Comparison of ENCODE assay signal across 24 mouse cellular contexts in the genomic region with DNA sequence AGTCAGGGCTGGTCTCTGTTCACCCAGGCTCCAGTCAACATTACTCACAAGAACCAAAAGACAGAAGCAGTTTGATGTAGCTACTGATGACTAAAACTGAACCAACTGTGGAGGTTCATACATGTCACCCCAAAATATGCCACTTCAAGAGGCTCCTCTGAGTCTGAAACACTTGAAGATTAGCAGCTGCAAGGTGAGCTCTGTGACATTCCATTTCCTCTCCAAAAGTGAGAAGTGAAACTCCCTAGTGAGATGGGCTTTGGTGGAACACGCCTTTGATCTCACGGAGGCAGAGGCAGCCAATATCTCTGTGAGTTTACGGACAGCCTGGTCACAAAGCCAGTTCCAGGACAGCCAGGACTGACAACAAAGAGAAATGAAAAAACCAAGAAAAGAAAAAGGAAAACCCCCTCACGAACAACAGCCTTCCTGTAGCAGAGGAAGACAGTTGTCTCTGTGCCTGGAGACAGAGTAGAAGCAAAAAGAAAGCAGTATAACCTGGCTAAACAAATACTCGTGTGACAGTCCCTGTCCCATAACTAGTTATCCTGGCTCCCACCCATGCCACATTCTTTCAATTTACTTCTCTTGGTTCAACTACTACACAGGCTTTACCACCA. TPM values are rescaled to one million over a fixed set of nuclear protein-coding genes. Genes with fewer than 3 reads are reported as not detected.
DNase-seq lines count a peak whose midpoint lies in the region; ATAC-seq and TF ChIP-seq lines count a peak whose summit lies in the region.
"Had no signal": no experiment of that assay in that cellular context is flagged by ENCODE, and none has a peak within 500 bp of the region (broad histone marks: within the 10 kb centered on the region; RNA-seq: fewer than 3 reads in every experiment).

No protein-coding gene starts in this region.

- no peak overlapping the region for H3K27ac ChIP-seq in forebrain, embryonic 11.5 days (ENCODE audit: low read depth, low read length)
- no peak overlapping the region for H3K27ac ChIP-seq in intestine, postnatal 0 days (ENCODE audit: low read depth, low read length)
- H3K27ac ChIP-seq: embryonic facial prominence, embryonic 12.5 days; gastrocnemius, adult 2 months; hindbrain, embryonic 14.5 days; midbrain, embryonic 12.5 days had no signal

- ATAC-seq in CD4-positive, CD25-positive, alpha-beta regulatory T cell, adult 4 months: peak; percentile 82
- no peak for ATAC-seq in forebrain, embryonic 11.5 days (replicated peaks; ENCODE audit: low FRiP score)
- no peak for ATAC-seq in intestine, postnatal 0 days
- ATAC-seq: liver, postnatal 0 days had no signal

- TF ChIP-seq CTCF in intestine, postnatal 0 days (IDR thresholded peaks at IDR 0.05; ENCODE audit: low read depth): no peak

- H3K27me3 ChIP-seq in splenic B cell, adult 2 months (ENCODE audit: control insufficient read depth, insufficient read depth, low read length, poor library complexity, severe bottlenecking): no peaks in the 10 kb centered on the region
- H3K27me3 ChIP-seq in forebrain, embryonic 11.5 days (ENCODE audit: control insufficient read depth, insufficient read depth, low read length): no peaks in the 10 kb centered on the region
- H3K27me3 ChIP-seq in intestine, postnatal 0 days (replicated peaks; ENCODE audit: control insufficient read depth, insufficient read depth, low read length): no peaks in the 10 kb centered on the region
- H3K27me3 ChIP-seq: embryonic facial prominence, embryonic 12.5 days; midbrain, embryonic 12.5 days had no signal

- H3K4me2 ChIP-seq in forebrain, embryonic 11.5 days (ENCODE audit: low read depth, low read length, severe bottlenecking): no peak overlapping the region
- H3K4me2 ChIP-seq in intestine, postnatal 0 days (replicated peaks; ENCODE audit: low read depth): no peak overlapping the region
- H3K4me2 ChIP-seq: embryonic facial prominence, embryonic 12.5 days; hindbrain, embryonic 14.5 days; midbrain, embryonic 12.5 days had no signal

- H3K9ac ChIP-seq in forebrain, embryonic 11.5 days (ENCODE audit: low read length): no peak overlapping the region
- H3K9ac ChIP-seq in intestine, postnatal 0 days (ENCODE audit: low read depth, low read length): no peak overlapping the region
- H3K9ac ChIP-seq: embryonic facial prominence, embryonic 12.5 days; hindbrain, embryonic 14.5 days; liver, postnatal 0 days; midbrain, embryonic 12.5 days had no signal

- H3K9me3 ChIP-seq in forebrain, embryonic 11.5 days (ENCODE audit: control insufficient read depth, low read length): no peaks in the 10 kb centered on the region
- H3K9me3 ChIP-seq in intestine, postnatal 0 days (ENCODE audit: control insufficient read depth): no peaks in the 10 kb centered on the region
- H3K9me3 ChIP-seq: embryonic facial prominence, embryonic 12.5 days; midbrain, embryonic 12.5 days had no signal

- 61% methylated on average over 5 of the region's 5 CpGs for WGBS in forebrain, embryonic 11.5 days
- 41% methylated on average over 5 of the region's 5 CpGs for WGBS in intestine, postnatal 0 days

- H3K36me3 ChIP-seq in splenic B cell, adult 2 months (ENCODE audit: control insufficient read depth, insufficient read depth, low read length, poor library complexity, severe bottlenecking): no peaks in the 10 kb centered on the region
- no peaks in the 10 kb centered on the region for H3K36me3 ChIP-seq in forebrain, embryonic 11.5 days (ENCODE audit: control insufficient read depth, insufficient read depth, low read length)
- H3K36me3 ChIP-seq in intestine, postnatal 0 days (ENCODE audit: control insufficient read depth, insufficient read depth): no peaks in the 10 kb centered on the region
- H3K36me3 ChIP-seq: embryonic facial prominence, embryonic 12.5 days; midbrain, embryonic 12.5 days had no signal

- DNase-seq in A20 (ENCODE audit: low read depth, low spot score): peak; percentile 92
- DNase-seq in induced T-regulatory cell, adult 2 months (ENCODE audit: low read depth): peak; percentile 77
- peak; percentile 83 for DNase-seq in splenic B cell, adult 2 months (ENCODE audit: low read depth, low spot score)
- no peak for DNase-seq in kidney, postnatal 14 days
- DNase-seq in layer of hippocampus, postnatal 36 days: no peak
- DNase-seq in forebrain, embryonic 11.5 days (ENCODE audit: low spot score): no peak
- DNase-seq: adrenal gland, postnatal 14 days; cerebellum, adult 18-20 months; gastrocnemius, adult 2 months; heart, adult 18-20 months; kidney, adult 11 months; kidney, postnatal 36 days; liver; liver, postnatal 0 days had no signal

- no peak overlapping the region for H3K4me3 ChIP-seq in forebrain, embryonic 11.5 days (ENCODE audit: low read depth, low read length)
- H3K4me3 ChIP-seq in intestine, postnatal 0 days (ENCODE audit: low read depth, low read length): no peak overlapping the region
- H3K4me3 ChIP-seq: embryonic facial prominence, embryonic 12.5 days; gastrocnemius, adult 2 months; midbrain, embryonic 12.5 days; myocyte had no signal

- no peaks in the 10 kb centered on the region for H3K4me1 ChIP-seq in forebrain, embryonic 11.5 days (replicated peaks; ENCODE audit: control insufficient read depth, insufficient read depth, low read length)
- no peaks in the 10 kb centered on the region for H3K4me1 ChIP-seq in intestine, postnatal 0 days (replicated peaks; ENCODE audit: control insufficient read depth, insufficient read depth, low read length)
- H3K4me1 ChIP-seq: embryonic facial prominence, embryonic 12.5 days; midbrain, embryonic 12.5 days had no signal

RNA-seq across cellular contexts. Expression of gene Il18, which starts 6.7 kb away (rescaled TPM):
- 1 to 10 TPM; 6.1 to 7.4 TPM for polyA plus RNA-seq in CD4-positive, CD25-positive, alpha-beta regulatory T cell, adult 4 months (2017; shearing (Covaris generic))
- 10 to 100 TPM; 24.4 to 26.7 TPM for total RNA-seq in layer of hippocampus, postnatal 36 days (2021)
- polyA plus RNA-seq in forebrain, embryonic 11.5 days (2014; fragmentation: Nextera tagmentation; extraction: Ambion mirVana): 9.6 and 10.3 TPM in 2 replicates
- 57.3 and 68.7 TPM in 2 replicates for polyA plus RNA-seq in intestine, postnatal 0 days (2015; fragmentation: Nextera tagmentation; extraction: Ambion mirVana)

RNA-seq across cellular contexts. Expression of gene Bco2, which starts 7.0 kb away (rescaled TPM):
- polyA plus RNA-seq in CD4-positive, CD25-positive, alpha-beta regulatory T cell, adult 4 months (2017; shearing (Covaris generic)): 1 to 10 TPM in 1 of 2 experiments, under 1 TPM in 1; 0.15 to 2.1 TPM
- 1 to 10 TPM; 2.7 to 4.0 TPM for total RNA-seq in layer of hippocampus, postnatal 36 days (2021)
- 0.33 and 0.63 TPM in 2 replicates for polyA plus RNA-seq in forebrain, embryonic 11.5 days (2014; fragmentation: Nextera tagmentation; extraction: Ambion mirVana)
- 4.7 and 5.3 TPM in 2 replicates for polyA plus RNA-seq in intestine, postnatal 0 days (2015; fragmentation: Nextera tagmentation; extraction: Ambion mirVana)

RNA-seq across cellular contexts. Expression of gene Tex12, which starts 13.2 kb away (rescaled TPM):
- polyA plus RNA-seq in CD4-positive, CD25-positive, alpha-beta regulatory T cell, adult 4 months (2017; shearing (Covaris generic)): not detected
- total RNA-seq in layer of hippocampus, postnatal 36 days (2021): not detected
- 0.28 TPM in 1 of 2 replicates, not detected in the other for polyA plus RNA-seq in forebrain, embryonic 11.5 days (2014; fragmentation: Nextera tagmentation; extraction: Ambion mirVana)
- polyA plus RNA-seq in intestine, postnatal 0 days (2015; fragmentation: Nextera tagmentation; extraction: Ambion mirVana): 0.43 and 0.65 TPM in 2 replicates
- total RNA-seq: adrenal gland, postnatal 14 days; gastrocnemius, adult 2 months; heart, adult 18-20 months; layer of hippocampus, postnatal 10 days; left cerebral cortex, postnatal 36 days had no signal
- polyA plus RNA-seq: cortical plate, adult 2 months; embryonic facial prominence, embryonic 12.5 days; heart, postnatal 0 days; hindbrain, embryonic 14.5 days; liver, postnatal 0 days; myocyte had no signal

RNA-seq across cellular contexts. Expression of gene Pts, which starts 19.4 kb away (rescaled TPM):
- polyA plus RNA-seq in CD4-positive, CD25-positive, alpha-beta regulatory T cell, adult 4 months (2017; shearing (Covaris generic)): 100 to 1,000 TPM; 104 to 120 TPM
- total RNA-seq in layer of hippocampus, postnatal 36 days (2021): 10 to 100 TPM; 34.4 to 39.3 TPM
- polyA plus RNA-seq in forebrain, embryonic 11.5 days (2014; fragmentation: Nextera tagmentation; extraction: Ambion mirVana): 77.5 and 93.5 TPM in 2 replicates
- polyA plus RNA-seq in intestine, postnatal 0 days (2015; fragmentation: Nextera tagmentation; extraction: Ambion mirVana): 88.2 and 90.8 TPM in 2 replicates

RNA-seq across cellular contexts. Expression of gene Plet1, which starts 53.6 kb away (rescaled TPM):
- polyA plus RNA-seq in CD4-positive, CD25-positive, alpha-beta regulatory T cell, adult 4 months (2017; shearing (Covaris generic)): under 1 TPM in 1 of 2 experiments, not detected in 1; 0.48 TPM
- not detected for total RNA-seq in layer of hippocampus, postnatal 36 days (2021)
- polyA plus RNA-seq in forebrain, embryonic 11.5 days (2014; fragmentation: Nextera tagmentation; extraction: Ambion mirVana): 0.21 TPM in 1 of 2 replicates, not detected in the other
- 3.1 and 4.0 TPM in 2 replicates for polyA plus RNA-seq in intestine, postnatal 0 days (2015; fragmentation: Nextera tagmentation; extraction: Ambion mirVana)
- total RNA-seq: left cerebral cortex, postnatal 36 days had no signal

Comparison
In these comparisons a context has a peak if more than half of its experiments do, and no peak if none do; other contexts are left out.
1. DNase-seq: peak in A20 (single experiment), induced T-regulatory cell, adult 2 months (single experiment) and splenic B cell, adult 2 months (single experiment); none in kidney, postnatal 14 days (single experiment), layer of hippocampus, postnatal 36 days (0 of 2) and forebrain, embryonic 11.5 days (single experiment).